Mouse (Mus musculus) layer of hippocampus, adult 9-10 months (tissue): Measurements from ENCODE around the gene Pold4.

Experiments used
- DNase-seq: peaks from one replicate; pipeline ENCODE4 v3.0.0; 2022; ENCODE audit warnings: low spot score

Gene Pold4

DNA sequence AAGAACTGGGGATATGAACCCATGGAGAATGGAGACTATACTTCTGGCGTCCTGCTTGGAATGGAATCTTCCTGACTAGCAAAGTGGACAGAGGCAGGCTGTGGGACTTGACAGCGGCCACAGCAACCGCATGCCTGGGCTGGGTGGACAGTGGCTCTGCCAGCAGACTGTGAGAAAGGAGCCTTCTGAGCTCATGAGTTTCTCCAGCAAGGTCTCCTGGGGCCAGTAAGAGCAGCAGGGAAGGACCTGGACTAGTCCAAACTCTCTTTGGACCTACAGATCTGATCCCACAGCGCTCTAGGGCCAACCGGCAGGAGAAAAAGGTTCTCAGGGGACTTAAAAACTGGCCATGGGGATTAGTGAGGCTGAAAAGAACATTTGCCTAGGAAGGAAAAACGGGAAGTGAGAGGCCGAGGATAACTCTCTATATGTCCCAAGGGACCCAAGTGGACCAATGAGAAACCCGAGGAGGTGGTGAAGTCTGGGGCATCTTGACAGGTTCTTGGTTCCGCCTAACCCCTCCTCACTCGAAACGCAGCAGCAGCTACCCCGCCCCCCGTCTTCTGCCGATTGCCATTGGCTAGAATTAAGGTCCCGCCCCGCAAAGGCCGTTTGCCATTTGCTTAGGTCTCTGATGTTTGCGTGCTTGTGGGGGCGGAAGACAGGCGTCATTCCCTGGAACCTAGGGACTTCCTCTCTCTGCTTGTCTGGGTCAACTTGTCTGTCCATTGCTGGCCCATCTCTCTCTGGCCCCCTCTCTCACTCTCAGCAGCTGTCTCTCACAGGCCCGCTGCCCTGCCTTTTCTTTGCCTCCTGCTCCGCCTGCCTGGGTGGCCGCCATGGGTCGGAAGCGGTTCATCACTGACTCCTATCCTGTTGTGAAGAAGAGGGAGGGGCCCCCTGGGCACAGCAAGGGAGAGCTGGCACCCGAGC is at the start of gene Pold4:
Gene Pold4, plus strand, starts transcription at position 647 of the 933 bp plus-strand sequence.
- peak; percentile 96 for DNase-seq

DNA sequence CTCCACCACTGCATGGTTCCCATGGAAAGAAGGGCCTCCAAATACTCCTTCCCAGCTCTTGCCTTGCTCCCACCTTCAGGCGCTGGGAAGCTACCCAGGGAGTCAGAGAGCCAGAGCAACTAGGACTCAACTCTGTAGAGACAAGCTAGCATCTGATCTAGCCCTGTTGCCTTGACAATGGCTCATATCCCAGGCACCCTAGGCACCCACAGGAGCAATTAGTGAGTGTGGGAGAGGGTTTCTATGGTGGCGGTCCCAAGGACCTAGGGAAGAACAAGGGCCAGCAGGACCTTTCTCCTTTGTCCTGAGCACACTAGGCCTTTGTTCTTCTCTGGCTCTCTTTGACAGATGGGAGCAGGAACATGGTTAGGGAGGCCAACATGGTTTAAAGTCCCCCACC is 48.0 kb upstream of the Pold4 start:
- no peak for DNase-seq

DNA sequence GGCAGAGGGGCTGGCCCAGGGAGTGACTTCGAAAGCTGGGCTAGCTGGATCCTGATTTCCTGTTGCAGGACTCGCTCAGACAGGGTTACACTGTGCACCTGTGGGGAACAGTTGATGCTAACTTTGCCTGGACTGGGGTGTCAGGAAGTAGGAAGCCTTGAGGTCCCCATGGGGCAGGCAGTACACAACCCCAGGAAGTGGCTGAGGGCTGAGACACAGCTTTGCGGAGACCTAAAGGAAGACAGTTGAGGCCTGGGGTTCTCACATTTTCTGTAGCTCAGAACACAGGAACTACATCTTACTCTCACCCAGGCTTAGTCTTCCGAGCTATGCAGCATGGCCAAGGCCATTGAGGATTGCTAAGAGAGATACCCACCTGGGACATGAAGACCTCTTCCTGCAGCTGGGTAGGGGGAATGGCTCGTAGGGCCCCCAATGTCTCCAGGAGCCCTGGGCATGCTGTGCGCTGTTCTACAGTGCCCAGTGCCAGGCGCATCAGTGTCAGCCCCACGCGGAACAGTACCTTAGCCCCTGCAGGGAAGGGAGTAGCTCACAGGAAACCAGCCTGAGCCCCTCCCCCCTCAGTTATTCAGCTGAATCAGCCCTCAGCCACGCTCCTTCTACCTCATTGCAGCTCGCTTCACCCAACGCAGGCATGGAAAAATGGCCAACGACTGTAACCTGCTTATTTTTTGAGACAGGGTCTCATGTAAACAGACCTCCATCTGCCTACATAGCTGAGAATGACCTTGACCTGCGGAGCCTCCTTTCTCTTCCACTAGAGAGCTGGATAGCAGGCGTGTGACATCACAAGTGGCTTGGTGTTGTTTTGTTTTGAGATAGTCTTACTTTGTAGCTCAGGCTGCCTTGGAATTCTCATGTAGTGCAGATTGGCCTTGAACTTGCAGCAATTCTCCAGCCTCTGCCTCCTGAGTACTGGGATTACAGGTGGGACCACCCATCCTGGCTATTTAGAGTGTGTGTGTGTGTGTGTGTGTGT is 46.4 kb upstream of the Pold4 start:
- no peak for DNase-seq

DNA sequence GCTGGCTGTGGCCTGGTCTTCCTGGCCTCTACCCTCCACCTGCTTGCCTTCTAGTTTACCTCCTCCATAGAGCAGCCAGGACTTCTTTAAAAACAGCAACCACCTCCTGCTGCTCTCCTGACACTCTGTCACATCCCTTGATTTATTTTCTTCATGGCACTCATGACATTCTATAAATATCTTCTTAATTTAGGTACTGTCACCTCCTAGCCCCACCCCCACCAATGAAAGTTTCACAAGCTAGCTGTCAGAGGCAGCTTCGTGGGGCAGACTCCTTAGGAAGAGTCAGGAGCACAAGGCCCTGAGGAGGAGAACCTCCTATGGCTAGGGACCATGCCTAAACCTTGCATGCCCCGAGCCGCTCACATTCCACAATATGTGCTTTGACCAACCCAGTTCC is 44.4 kb upstream of the Pold4 start:
- no peak for DNase-seq

DNA sequence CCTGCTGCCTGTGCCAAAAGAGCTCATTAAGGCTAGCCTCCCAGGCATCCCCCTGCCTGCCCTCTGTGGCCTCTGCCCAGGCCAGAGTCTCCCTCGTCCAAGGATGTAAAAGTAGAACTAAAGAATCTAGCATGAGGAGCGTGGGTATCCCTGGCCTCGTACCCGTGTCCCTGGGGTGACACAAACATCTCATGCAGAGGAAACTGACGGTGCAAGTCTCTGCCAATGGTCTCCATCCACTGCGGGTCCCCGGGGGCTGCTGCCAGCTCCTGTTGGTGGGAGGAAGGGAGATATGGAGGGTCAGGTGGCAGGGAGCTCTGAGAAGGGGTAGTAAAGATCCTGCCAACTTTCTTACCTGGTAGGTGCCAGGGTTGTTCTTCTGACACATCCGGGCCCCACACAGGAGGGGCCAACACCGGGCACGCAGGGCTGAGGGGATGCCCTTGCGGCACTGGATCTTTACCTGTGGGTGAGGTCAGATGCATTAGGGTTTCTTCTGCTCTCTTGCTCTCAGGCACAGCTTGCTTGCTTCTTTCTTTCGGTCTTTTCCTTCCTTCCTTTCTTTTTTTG is 42.6 kb upstream of the Pold4 start:
- no peak for DNase-seq

DNA sequence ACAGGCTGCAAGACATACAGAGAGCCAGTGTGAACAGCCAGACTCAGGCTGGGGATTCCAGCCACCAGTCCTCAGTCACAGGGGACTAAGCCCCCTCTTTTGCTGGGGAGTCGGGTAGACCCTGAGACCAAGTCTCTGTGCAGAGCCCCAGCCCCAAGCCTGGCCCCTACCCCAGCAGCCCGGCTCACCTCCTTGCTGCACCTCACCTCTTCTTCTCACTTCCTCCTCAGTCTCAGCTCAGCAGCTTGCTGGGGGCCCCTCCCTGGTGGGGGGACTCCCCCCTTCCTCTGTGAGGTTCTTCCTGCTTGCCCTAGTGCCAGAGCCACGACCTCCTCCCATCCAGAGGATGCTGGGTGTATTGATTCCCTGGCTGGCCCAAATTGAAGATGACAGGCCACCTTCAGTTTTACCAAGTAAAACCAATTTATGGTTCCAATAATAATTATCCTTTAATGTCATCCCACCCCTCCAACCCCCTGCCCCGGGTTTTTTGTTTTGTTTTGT is 40.8 kb upstream of the Pold4 start, which contains the start of gene Tbc1d10c:
Gene Tbc1d10c, minus strand, starts transcription at position 454 of the 504 bp plus-strand sequence.
- DNase-seq: no peak

DNA sequence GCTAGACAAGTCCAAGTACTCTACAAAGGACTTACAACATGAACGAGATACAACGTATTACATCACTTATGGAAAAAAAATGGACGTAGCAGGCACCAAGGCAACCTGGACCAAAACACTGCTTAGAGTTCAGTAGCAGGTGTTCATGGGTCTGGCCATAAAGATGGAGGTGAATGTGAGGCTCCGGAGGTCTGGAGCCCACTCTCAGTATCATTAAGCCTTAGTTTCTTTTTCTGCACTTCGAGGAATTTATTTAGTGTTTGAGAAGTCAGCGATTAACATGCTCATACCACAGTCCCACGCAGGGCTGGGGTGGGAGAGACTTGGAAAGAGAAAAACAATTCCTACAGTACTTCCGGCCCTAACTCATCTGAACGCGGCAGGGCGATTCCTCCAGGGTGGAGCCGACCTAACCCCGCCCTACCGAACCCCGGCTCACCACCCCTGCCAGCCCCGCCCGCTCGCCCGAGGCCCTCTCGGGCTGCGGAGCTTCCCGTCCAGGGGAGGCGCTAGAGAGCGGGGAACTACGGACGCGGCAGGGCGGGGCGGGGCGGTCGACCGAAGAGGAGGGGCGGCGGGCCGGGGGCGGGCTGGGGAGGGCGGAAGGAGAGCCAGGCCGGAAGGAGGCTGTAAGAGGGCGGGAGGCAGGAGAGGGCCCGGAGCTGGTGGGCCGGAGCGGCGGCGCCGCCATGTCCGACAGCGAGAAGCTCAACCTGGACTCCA is 40.0 kb upstream of the Pold4 start, which contains the start of gene Ppp1ca:
Gene Ppp1ca, plus strand, starts transcription at position 538 of the 723 bp plus-strand sequence.
- DNase-seq: peak; percentile 77

DNA sequence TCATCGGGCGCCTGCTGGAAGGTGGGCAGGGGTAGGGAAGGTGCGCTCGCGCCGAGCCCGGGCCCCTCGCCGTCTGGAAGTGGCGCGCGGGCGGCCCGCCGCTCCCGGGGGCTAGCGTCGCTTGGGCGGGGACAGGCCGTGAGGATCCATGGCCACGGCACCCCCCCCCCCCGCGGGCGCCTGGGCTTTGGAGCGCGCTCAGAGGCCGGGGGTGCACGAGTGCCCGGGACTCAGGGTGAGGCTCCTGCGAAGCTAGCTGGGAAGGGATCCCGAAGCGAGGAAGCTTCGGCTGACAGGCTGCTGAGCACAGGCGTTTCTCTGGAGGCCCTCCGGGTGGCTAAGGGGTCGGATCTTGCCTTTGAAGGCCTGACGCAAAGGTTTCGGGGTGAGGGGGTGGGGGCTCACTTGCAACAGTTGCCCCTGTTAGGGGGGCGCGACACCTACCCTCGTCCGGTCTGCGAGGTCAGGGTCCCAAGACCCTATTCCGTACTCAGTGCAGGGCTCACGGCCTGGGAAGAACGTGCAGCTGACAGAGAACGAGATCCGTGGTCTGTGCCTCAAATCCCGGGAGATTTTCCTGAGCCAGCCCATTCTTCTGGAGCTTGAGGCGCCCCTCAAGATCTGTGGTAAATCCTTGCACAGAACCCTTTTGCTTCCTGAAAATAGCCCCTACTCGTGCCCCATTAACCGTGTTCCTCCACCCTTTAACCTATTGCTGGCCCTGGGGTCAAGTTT is 39.3 kb upstream of the Pold4 start:
- DNase-seq: no peak

DNA sequence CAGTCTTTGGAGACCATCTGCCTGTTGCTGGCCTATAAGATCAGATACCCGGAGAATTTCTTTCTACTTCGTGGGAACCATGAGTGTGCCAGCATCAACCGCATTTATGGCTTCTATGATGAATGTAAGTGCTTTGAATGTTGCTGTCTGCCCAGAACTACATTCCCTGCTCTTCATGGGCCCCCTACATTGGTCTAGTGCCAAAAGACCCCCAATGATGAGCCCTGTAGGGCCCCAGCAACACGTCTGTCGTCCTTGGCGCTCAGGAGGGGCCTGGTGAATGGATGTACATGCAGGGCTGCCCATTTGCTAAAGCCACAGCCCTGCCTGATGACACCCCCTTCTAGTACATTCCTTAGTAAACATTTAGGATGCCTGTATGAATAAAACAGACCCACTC is 38.6 kb upstream of the Pold4 start:
- DNase-seq: no peak

DNA sequence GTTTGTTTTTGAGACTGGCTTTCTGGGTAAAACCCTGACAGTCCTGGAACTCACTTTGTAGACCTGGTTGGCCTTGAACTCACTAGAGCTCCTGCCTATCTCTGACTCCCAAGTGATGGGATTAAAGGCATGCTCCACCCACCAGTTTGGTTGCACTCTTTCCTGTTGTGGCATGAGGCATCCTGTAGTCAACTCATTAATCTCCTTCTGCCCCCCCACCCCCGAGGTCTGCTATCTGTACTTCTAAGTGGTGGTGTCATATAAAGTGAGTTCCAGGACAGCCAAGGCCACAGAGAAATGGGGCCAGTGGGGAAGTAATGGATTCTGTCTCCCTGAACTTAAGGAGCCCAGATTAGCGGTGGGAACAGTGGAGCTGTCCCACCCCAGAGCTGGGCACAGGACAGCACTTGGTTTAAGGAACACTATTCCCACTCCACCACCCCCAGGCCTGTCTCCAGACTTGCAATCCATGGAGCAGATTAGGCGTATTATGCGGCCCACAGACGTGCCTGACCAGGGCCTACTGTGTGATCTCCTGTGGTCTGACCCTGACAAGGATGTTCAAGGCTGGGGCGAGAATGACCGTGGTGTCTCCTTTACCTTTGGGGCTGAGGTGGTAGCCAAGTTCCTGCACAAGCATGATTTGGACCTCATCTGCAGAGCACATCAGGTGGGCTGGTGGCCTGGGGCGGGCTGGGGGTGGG is 37.5 kb upstream of the Pold4 start:
- no peak for DNase-seq

DNA sequence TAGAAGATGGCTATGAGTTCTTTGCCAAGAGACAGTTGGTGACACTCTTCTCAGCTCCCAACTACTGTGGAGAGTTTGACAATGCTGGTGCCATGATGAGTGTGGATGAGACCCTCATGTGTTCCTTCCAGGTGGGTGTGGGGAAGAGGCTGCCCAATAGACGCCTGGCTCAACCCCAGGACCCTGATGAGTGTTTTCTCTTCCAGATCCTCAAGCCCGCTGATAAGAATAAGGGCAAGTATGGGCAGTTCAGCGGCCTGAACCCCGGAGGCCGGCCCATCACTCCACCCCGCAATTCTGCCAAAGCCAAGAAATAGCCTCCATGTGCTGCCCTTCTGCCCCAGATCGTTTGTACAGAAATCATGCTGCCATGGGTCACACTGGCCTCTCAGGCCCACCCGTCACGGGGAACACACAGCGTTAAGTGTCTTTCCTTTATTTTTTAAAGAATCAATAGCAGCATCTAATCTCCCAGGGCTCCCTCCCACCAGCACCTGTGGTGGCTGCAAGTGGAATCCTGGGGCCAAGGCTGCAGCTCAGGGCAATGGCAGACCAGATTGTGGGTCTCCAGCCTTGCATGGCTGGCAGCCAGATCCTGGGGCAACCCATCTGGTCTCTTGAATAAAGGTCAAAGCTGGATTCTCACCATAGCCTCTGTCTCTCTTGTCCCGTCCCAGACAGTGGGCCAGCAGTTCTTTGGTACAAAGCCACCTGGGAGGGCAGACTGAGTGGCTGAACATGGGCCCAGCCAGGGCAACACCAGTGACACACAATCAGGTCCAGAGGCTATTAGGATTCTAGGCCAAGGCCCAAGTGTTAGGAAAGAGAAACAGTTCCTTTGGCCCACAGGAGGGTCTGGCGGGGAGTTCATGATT is 36.7 kb upstream of the Pold4 start:
- DNase-seq: no peak

DNA sequence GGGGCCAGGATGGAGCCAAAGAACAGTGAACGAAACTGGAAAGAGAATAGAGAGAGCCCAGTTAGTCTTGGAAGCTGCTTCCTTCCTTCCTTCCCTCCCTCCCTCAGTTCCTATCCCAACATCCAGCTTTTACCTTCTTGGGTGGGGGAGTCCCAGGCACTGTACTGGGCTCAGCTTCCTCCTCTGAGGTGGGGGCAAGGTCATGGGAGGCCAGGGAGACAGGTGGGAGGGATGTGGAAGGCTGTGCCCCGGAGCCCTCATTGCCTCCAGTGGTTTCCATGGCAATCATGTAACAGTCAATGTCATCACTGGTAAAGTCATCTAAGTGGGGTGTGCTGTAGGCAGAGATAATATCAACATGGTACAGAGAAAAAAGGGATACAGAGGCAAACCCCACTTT is 35.7 kb upstream of the Pold4 start:
- no peak for DNase-seq

DNA sequence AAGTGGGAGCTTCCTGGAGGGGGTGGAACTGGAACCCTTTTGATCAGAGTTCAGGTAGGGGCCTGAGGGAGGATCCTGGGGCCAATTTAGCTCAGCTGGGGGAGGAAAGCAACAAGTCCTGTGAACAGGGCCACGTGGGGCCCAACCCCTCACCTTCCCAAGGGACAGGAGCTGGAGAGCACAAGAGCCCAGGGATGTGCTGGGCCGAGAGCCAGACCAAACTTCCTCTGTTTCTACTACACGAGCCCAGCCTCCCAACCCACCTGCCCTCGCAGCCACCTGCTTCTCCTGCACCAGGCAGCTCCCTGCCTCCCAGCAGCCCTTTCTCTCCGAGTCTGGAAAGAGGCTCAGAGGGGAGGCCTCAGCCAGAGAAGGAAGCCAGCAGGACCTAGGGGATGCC is 35.2 kb upstream of the Pold4 start:
- no peak for DNase-seq

DNA sequence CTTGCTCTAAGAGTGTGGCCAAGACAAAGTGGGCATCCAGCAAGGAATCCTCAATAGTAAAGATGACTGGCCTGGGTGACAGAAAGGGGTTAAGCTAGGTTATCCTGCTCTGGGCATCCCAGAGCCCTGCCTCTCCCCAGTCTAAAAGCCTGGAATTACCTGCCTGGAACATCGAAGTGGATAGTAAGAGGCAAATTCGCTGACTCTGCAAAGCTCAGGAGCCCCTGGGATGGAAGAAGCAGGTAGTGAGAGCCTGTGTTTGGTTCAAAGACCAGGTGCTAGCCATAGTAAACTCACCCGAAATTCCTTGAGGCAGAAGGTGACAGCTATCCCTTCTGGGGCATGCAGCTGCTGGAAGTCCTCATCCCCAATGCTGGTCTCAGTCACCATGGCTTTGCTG is 34.5 kb upstream of the Pold4 start:
- DNase-seq: no peak

DNA sequence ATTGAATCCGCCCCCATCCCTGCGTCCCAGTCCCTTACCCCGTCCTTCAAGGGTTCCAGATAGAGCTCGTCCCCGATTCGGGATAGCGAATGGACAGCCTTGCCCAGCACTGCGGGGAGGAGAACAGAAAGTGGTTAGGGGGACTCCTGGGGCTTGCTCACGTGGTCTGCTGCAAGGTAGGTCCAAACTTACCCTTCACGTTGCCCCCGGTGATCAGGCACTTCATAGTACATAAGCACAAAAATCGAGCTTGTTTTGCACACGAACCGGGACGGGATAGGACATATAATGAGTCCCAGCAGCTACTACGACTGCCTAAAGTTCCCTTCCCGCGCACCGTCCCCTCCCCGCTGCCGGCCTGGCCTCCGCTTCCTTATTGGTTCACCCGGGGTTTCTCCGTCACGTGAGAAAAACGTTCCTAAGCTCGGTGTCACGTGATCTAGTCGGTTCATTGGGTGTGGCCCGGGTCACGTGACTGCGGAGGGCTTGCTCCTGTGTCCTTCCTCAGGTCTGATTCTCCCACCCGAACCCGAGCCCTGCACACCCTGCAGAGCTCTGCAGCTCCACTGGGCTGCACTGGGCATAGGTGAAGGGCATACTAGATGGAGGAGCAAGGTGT is 30.3 kb upstream of the Pold4 start, which contains the start of gene Rad9a:
Gene Rad9a, minus strand, starts transcription at position 372 of the 619 bp plus-strand sequence.
- DNase-seq: peak; percentile 94

DNA sequence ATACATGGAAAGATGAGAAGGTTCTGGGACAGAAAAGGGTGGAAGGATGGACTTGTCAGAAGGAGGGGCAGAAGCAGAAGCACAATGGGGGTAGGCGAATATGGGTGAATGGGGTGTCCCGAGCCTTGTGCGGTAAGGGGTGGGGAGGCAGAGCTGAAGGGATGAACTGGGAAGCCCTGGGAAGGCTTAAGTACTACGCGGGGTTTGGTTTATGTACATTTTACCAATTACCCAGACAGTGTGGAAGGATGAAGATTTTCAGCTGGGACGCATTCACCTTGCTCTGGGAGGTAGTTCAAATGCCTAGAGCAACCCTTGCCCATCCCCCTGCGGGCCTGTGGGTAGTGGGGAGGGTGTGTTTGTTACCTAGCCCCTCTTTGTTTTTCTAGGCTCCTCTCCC is 29.6 kb upstream of the Pold4 start:
- DNase-seq: no peak

DNA sequence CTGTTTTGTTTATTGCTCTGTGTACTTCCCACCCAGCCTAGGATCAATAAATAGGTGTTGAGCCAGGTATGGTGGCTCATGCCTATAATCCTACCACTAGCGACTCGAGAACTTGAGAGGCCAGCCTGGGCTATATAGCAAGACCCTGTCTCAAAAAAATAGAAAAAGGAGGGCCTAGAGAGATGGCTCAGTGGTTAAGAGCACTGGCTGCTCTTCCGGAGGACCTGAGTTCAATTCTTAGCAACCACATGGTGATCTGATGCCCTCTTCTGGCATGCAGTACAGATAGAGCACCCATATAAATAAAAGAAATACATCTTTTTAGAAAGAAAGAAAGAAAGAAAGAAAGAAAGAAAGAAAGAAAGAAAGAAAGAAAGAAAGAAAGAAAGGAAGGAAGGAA is 28.6 kb upstream of the Pold4 start:
- DNase-seq: no peak

DNA sequence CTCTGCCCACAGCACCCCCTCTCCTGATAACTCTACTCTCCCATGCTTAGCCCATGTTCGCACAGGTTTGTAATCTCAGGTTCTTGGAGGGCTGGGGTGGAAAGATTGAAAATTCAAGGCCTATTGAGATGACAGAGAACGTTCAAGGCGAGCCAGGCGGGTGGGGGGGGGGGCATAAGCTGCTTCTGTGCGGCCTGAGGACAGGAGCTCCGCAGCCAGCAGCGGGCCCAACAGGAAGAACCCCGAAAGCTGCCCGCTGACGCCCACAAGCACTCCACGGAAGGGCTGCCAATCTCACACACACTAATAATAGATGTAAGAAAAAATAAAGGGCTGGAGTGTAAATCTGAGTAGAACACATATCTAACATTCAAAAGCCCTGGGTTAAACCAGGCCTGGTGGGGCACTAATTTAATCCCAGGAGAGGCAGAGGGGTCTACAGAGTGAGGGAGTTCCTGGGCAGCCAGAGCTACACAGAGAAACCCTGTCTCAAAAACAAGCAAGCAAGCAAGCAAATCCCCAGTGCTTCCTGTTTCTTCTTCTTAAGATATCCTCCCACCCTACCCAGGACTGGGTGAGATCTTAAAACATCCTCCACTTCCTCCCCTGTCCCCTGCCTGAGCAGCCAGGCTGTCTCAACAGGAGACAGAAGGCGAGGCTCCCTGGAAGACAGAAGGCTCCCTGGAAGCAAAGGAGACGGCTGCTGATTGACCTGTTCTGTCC is 27.9 kb upstream of the Pold4 start:
- no peak for DNase-seq
